In genomic region chrX:10574523-10574922, GRCm38 (mm10) we compare ENCODE assay signal across 9 mouse cellular contexts.
DNase-seq lines count a peak whose midpoint lies in the region; ATAC-seq lines count a peak whose summit lies in the region.
"Had no signal": no experiment of that assay in that cellular context is flagged by ENCODE, and none has a peak within 500 bp of the region (broad histone marks: within the 10 kb centered on the region; RNA-seq: fewer than 3 reads in every experiment).

No protein-coding gene starts in this region.

- peak; percentile 21 to 73 for DNase-seq in adrenal gland, adult (ENCODE audit: inconsistent age in 2 of 2, low spot score in 1 of 2)
- DNase-seq in adrenal gland, postnatal 4 days (ENCODE audit: low spot score in 2 of 2) = no peak
- peak; percentile 50 for DNase-seq in ovary, adult 18-20 months (ENCODE audit: low spot score)
- no peak for DNase-seq in ovary, postnatal 10 days (ENCODE audit: low spot score)
- DNase-seq in layer of hippocampus, postnatal 14 days (ENCODE audit: low spot score in 2 of 2) = peak; percentile 27 to 76
- DNase-seq in testis, postnatal 10 days (ENCODE audit: low spot score) = peak; percentile 43
- no peak for DNase-seq in thymus, postnatal 25 days

- no peak overlapping the region for H3K9ac ChIP-seq in heart, embryonic 16.5 days (ENCODE audit: low read length)
- H3K9ac ChIP-seq: midbrain, embryonic 12.5 days had no signal

- ATAC-seq in heart, embryonic 16.5 days (replicated peaks; ENCODE audit: extremely low read depth, insufficient read depth, low FRiP score) = peak; percentile 60

- no peak overlapping the region for H3K4me3 ChIP-seq in heart, embryonic 16.5 days (ENCODE audit: low read length)
- H3K4me3 ChIP-seq: midbrain, embryonic 12.5 days had no signal

- no peaks in the 10 kb centered on the region for H3K27me3 ChIP-seq in heart, embryonic 16.5 days (ENCODE audit: control insufficient read depth, insufficient read depth, low read length)
- H3K27me3 ChIP-seq: midbrain, embryonic 12.5 days had no signal

- no peaks in the 10 kb centered on the region for H3K36me3 ChIP-seq in heart, embryonic 16.5 days (ENCODE audit: control insufficient read depth, insufficient read depth)
- H3K36me3 ChIP-seq: midbrain, embryonic 12.5 days had no signal

- no peak overlapping the region; the same call in 1 of the 2 replicates for H3K4me2 ChIP-seq in heart, embryonic 16.5 days (ENCODE audit: low read depth, low read length)
- H3K4me2 ChIP-seq: midbrain, embryonic 12.5 days had no signal

- H3K4me1 ChIP-seq in heart, embryonic 16.5 days (ENCODE audit: control insufficient read depth, insufficient read depth, low read length) = peaks cover 17% of the 10 kb centered on the region

- no peaks in the 10 kb centered on the region for H3K9me3 ChIP-seq in heart, embryonic 16.5 days (replicated peaks; ENCODE audit: control insufficient read depth, low read length)
- H3K9me3 ChIP-seq: midbrain, embryonic 12.5 days had no signal

- WGBS in heart, embryonic 16.5 days = 26% methylated on average over 3 of the region's 3 CpGs

- peak overlapping the region; percentile 79 for H3K27ac ChIP-seq in heart, embryonic 16.5 days (ENCODE audit: low read length)
- H3K27ac ChIP-seq: midbrain, embryonic 12.5 days had no signal

Comparison
In these comparisons a context has a peak if more than half of its experiments do, and no peak if none do; other contexts are left out.
1. DNase-seq: peak in adrenal gland, adult (2 of 2), ovary, adult 18-20 months (single experiment), layer of hippocampus, postnatal 14 days (2 of 2) and testis, postnatal 10 days (single experiment); none in adrenal gland, postnatal 4 days (0 of 2), ovary, postnatal 10 days (single experiment) and thymus, postnatal 25 days (single experiment).